ENCODE assay signal across 9 mouse cellular contexts in genomic region chr9:64172145-64172815, GRCm38 (mm10). TPM values are rescaled to one million over a fixed set of nuclear protein-coding genes. Genes with fewer than 3 reads are reported as not detected.
DNase-seq lines count a peak whose midpoint lies in the region; ATAC-seq and TF ChIP-seq lines count a peak whose summit lies in the region.
"Had no signal": no experiment of that assay in that cellular context is flagged by ENCODE, and none has a peak within 500 bp of the region (broad histone marks: within the 10 kb centered on the region; RNA-seq: fewer than 3 reads in every experiment).

No protein-coding gene starts in this region.

- H3K4me1 ChIP-seq in heart, adult 2 months (ENCODE audit: control insufficient read depth, insufficient read depth, low read length): peaks cover 2% of the 10 kb centered on the region
- H3K4me1 ChIP-seq in ES-Bruce4 (ENCODE audit: control insufficient read depth, insufficient read depth, low read length): no peaks in the 10 kb centered on the region
- peaks cover 19% of the 10 kb centered on the region for H3K4me1 ChIP-seq in heart, embryonic 16.5 days (ENCODE audit: control insufficient read depth, insufficient read depth, low read length)

- 2% methylated on average over 18 of the region's 18 CpGs for WGBS in heart, adult 2 months
- WGBS in heart, embryonic 16.5 days: 2% methylated on average over 18 of the region's 18 CpGs

- TF ChIP-seq EP300 in heart, adult 2 months (IDR thresholded peaks at IDR 0.05; ENCODE audit: insufficient read depth, low read depth, low read length): no peak
- no peak for TF ChIP-seq EP300 in ES-Bruce4 (IDR thresholded peaks at IDR 0.05; ENCODE audit: insufficient read depth, low read depth, low read length)

- TF ChIP-seq POLR2A in heart, adult 2 months (IDR thresholded peaks at IDR 0.05; ENCODE audit: insufficient read depth, low read depth, low read length): no peak
- no peak for TF ChIP-seq POLR2A in ES-Bruce4 (IDR thresholded peaks at IDR 0.05; ENCODE audit: insufficient read depth, low read length)

- no peaks in the 10 kb centered on the region; the same call in 1 of the 2 replicates for H3K79me2 ChIP-seq in heart, adult 2 months (replicated peaks; ENCODE audit: control insufficient read depth, insufficient read depth, low read length)

- H3K27me3 ChIP-seq in heart, adult 2 months (ENCODE audit: control insufficient read depth, insufficient read depth, low read length): no peaks in the 10 kb centered on the region
- no peaks in the 10 kb centered on the region for H3K27me3 ChIP-seq in ES-Bruce4 (ENCODE audit: control insufficient read depth, insufficient read depth, low read length, poor library complexity, severe bottlenecking)
- no peaks in the 10 kb centered on the region for H3K27me3 ChIP-seq in heart, embryonic 16.5 days (ENCODE audit: control insufficient read depth, insufficient read depth, low read length)

- H3K9ac ChIP-seq in heart, adult 2 months (ENCODE audit: low read depth, low read length): peak overlapping the region; percentile 36
- peak overlapping the region; percentile 97 for H3K9ac ChIP-seq in ES-Bruce4 (ENCODE audit: low read depth, poor library complexity, severe bottlenecking)
- H3K9ac ChIP-seq in heart, embryonic 16.5 days (ENCODE audit: low read length): peak overlapping the region; percentile 87

- peaks cover 5% of the 10 kb centered on the region for H3K36me3 ChIP-seq in heart, adult 2 months (ENCODE audit: control insufficient read depth, insufficient read depth, low read length)
- peaks cover 46% of the 10 kb centered on the region for H3K36me3 ChIP-seq in ES-Bruce4 (ENCODE audit: control insufficient read depth, insufficient read depth, low read length, poor library complexity, severe bottlenecking)
- peaks cover 27% of the 10 kb centered on the region for H3K36me3 ChIP-seq in heart, embryonic 16.5 days (ENCODE audit: control insufficient read depth, insufficient read depth)

- H3K4me3 ChIP-seq in heart, adult 2 months: peak overlapping the region; percentile 91
- peak overlapping the region; percentile 95 for H3K4me3 ChIP-seq in ES-Bruce4 (ENCODE audit: low read depth, low read length)
- H3K4me3 ChIP-seq in heart, embryonic 16.5 days (ENCODE audit: low read length): peak overlapping the region; percentile 98

- peak overlapping the region; percentile 98 for H3K27ac ChIP-seq in heart, adult 2 months
- peak overlapping the region; percentile 70; the same call in 1 of the 2 replicates for H3K27ac ChIP-seq in ES-Bruce4 (ENCODE audit: insufficient read depth, low read length)
- peak overlapping the region; percentile 82 for H3K27ac ChIP-seq in heart, embryonic 16.5 days (ENCODE audit: low read length)

- no peak for DNase-seq in heart, adult 2 months
- no peak for DNase-seq in heart, postnatal 10 days
- no peak for DNase-seq in B cell, adult 2 months
- DNase-seq in right cerebral cortex, postnatal 10 days (ENCODE audit: low spot score in 2 of 2): no peak
- no peak for DNase-seq in cerebellum, postnatal 25 days

- peak overlapping the region; percentile 69 for H3K4me2 ChIP-seq in heart, embryonic 16.5 days (ENCODE audit: low read depth, low read length)

- ATAC-seq in heart, embryonic 16.5 days (replicated peaks; ENCODE audit: extremely low read depth, insufficient read depth, low FRiP score): peak; percentile 24; the same call in 1 of the 2 replicates
- peak; percentile 12 for ATAC-seq in megakaryocyte-erythroid progenitor cell, adult 5-6 weeks (replicated peaks; ENCODE audit: low FRiP score, low TSS enrichment, poor library complexity, severe bottlenecking)

- no peaks in the 10 kb centered on the region for H3K9me3 ChIP-seq in ES-Bruce4 (replicated peaks; ENCODE audit: control insufficient read depth, insufficient read depth, low read length, poor library complexity, severe bottlenecking)
- H3K9me3 ChIP-seq in heart, embryonic 16.5 days (replicated peaks; ENCODE audit: control insufficient read depth, low read length): no peaks in the 10 kb centered on the region

- intact Hi-C loops in heart, adult 2 months (cut with DNase I): no loop called here
- intact Hi-C loops in heart, postnatal 10 days (cut with DNase I): no loop called here

- TF ChIP-seq CTCF in heart, adult 2 months (IDR thresholded peaks at IDR 0.05): peak; percentile 27
- no peak for TF ChIP-seq CTCF in ES-Bruce4 (IDR thresholded peaks at IDR 0.05; ENCODE audit: low read depth, low read length)

RNA-seq across cellular contexts. Expression of gene Zwilch, which starts 0.6 kb away (rescaled TPM):
- total RNA-seq in heart, adult 2 months (2021): under 1 TPM; 0.50 to 0.96 TPM
- 0.18 and 0.23 TPM in 2 replicates for polyA plus RNA-seq in heart, adult 2 months (2012; rRNA removed)
- 1 to 10 TPM; 5.8 to 8.1 TPM for total RNA-seq in heart, postnatal 10 days (2021)
- polyA plus RNA-seq in ES-Bruce4 (2011; ENCODE audit: insufficient read depth, insufficient read length, low read depth, missing spikeins): 162 and 167 TPM in 2 replicates
- polyA plus RNA-seq in heart, embryonic 16.5 days (2015; fragmentation: Nextera tagmentation; extraction: Ambion mirVana): 17.2 and 18.3 TPM in 2 replicates
- total RNA-seq in megakaryocyte-erythroid progenitor cell, adult 5-6 weeks (2014; fragmentation: Nextera tagmentation): 63.8 and 96.9 TPM in 2 replicates
- total RNA-seq in megakaryocyte-erythroid progenitor cell, adult 5-6 weeks (2017): 168 and 181 TPM in 2 replicates

RNA-seq across cellular contexts. Expression of gene Rpl4, which starts 0.9 kb away (rescaled TPM):
- 100 to 1,000 TPM; 436 to 501 TPM for total RNA-seq in heart, adult 2 months (2021)
- polyA plus RNA-seq in heart, adult 2 months (2012; rRNA removed): 261 and 333 TPM in 2 replicates
- total RNA-seq in heart, postnatal 10 days (2021): 100 to 1,000 TPM; 625 to 646 TPM
- 3,123 and 3,163 TPM in 2 replicates for polyA plus RNA-seq in ES-Bruce4 (2011; ENCODE audit: insufficient read depth, insufficient read length, low read depth, missing spikeins)
- 681 and 801 TPM in 2 replicates for polyA plus RNA-seq in heart, embryonic 16.5 days (2015; fragmentation: Nextera tagmentation; extraction: Ambion mirVana)
- total RNA-seq in megakaryocyte-erythroid progenitor cell, adult 5-6 weeks (2014; fragmentation: Nextera tagmentation): 3,030 and 3,310 TPM in 2 replicates
- total RNA-seq in megakaryocyte-erythroid progenitor cell, adult 5-6 weeks (2017): 3,630 and 3,665 TPM in 2 replicates

RNA-seq across cellular contexts. Expression of gene Snapc5, which starts 6.8 kb away (rescaled TPM):
- 10 to 100 TPM; 22.8 to 23.2 TPM for total RNA-seq in heart, adult 2 months (2021)
- polyA plus RNA-seq in heart, adult 2 months (2012; rRNA removed): 12.1 and 15.8 TPM in 2 replicates
- 10 to 100 TPM; 19.9 to 24.2 TPM for total RNA-seq in heart, postnatal 10 days (2021)
- 37.0 and 37.1 TPM in 2 replicates for polyA plus RNA-seq in ES-Bruce4 (2011; ENCODE audit: insufficient read depth, insufficient read length, low read depth, missing spikeins)
- polyA plus RNA-seq in heart, embryonic 16.5 days (2015; fragmentation: Nextera tagmentation; extraction: Ambion mirVana): 30.5 TPM in 2 replicates
- total RNA-seq in megakaryocyte-erythroid progenitor cell, adult 5-6 weeks (2014; fragmentation: Nextera tagmentation): 13.0 and 13.2 TPM in 2 replicates
- 46.6 and 55.3 TPM in 2 replicates for total RNA-seq in megakaryocyte-erythroid progenitor cell, adult 5-6 weeks (2017)

RNA-seq across cellular contexts. Expression of gene Lctl, which starts 55.3 kb away (rescaled TPM):
- total RNA-seq in heart, adult 2 months (2021): not detected
- 0.79 and 1.8 TPM in 2 replicates for polyA plus RNA-seq in heart, adult 2 months (2012; rRNA removed)
- under 1 TPM in 1 of 2 experiments, not detected in 1; 0.26 TPM for total RNA-seq in heart, postnatal 10 days (2021)
- polyA plus RNA-seq in ES-Bruce4 (2011; ENCODE audit: insufficient read depth, insufficient read length, low read depth, missing spikeins): 0.49 and 0.58 TPM in 2 replicates
- not detected in 2 replicates for polyA plus RNA-seq in heart, embryonic 16.5 days (2015; fragmentation: Nextera tagmentation; extraction: Ambion mirVana)
- not detected in 2 replicates for total RNA-seq in megakaryocyte-erythroid progenitor cell, adult 5-6 weeks (2014; fragmentation: Nextera tagmentation)
- not detected in 2 replicates for total RNA-seq in megakaryocyte-erythroid progenitor cell, adult 5-6 weeks (2017)
- total RNA-seq: layer of hippocampus, postnatal 36 days had no signal

Comparison
In these comparisons a context has a peak if more than half of its experiments do, and no peak if none do; other contexts are left out.
1. H3K9ac ChIP-seq: peak in every context shown above with its lines; median percentile 97 in ES-Bruce4; 87 in heart, embryonic 16.5 days; 36 in heart, adult 2 months.
2. RNA of gene Zwilch, which starts 0.6 kb away (total RNA-seq): 63.8 to 181 TPM in megakaryocyte-erythroid progenitor cell, adult 5-6 weeks; 5.8 to 8.1 TPM in heart, postnatal 10 days and 0.50 to 0.96 TPM in heart, adult 2 months; every median in the first group is over 4 times any median in the second.
3. RNA of gene Rpl4, which starts 0.9 kb away (total RNA-seq): 3,030 to 3,665 TPM in megakaryocyte-erythroid progenitor cell, adult 5-6 weeks; 625 to 646 TPM in heart, postnatal 10 days and 436 to 501 TPM in heart, adult 2 months; every median in the first group is over 4 times any median in the second.
4. Peak in every context shown above with its lines, with median percentiles within 50 percentile points of each other: H3K27ac ChIP-seq and H3K4me3 ChIP-seq.